Mouse (Mus musculus) kidney, adult 8-10 months (tissue): ENCODE results near the gene Tmem199.

Experiments used
- DNase-seq, 2 experiments: peaks; one replicate each; pipeline ENCODE4 v3.0.0; 2022

Gene Tmem199

GRCm38 (mm10) chr11:78471326-78472103, 40.5 kb downstream of the Tmem199 start:
- DNase-seq = no peak

- DNase-seq = no peak
Observed at GRCm38 (mm10) chr11:78467932-78468331, 44.0 kb downstream of the Tmem199 start.

GRCm38 (mm10) chr11:78467515-78467914, 44.5 kb downstream of the Tmem199 start:
- no peak for DNase-seq

GRCm38 (mm10) chr11:78466242-78466912, 45.6 kb downstream of the Tmem199 start:
- peak in 1 of 2 experiments; percentile 5 for DNase-seq

GRCm38 (mm10) chr11:78465568-78466180, 46.3 kb downstream of the Tmem199 start, which contains the start of gene Slc46a1:
Gene Slc46a1 (plus strand): TSS chr11:78465697.
- DNase-seq = peak; percentile 86 to 87

GRCm38 (mm10) chr11:78465116-78465515, 46.9 kb downstream of the Tmem199 start:
- DNase-seq = no peak

- no peak for DNase-seq
Observed at GRCm38 (mm10) chr11:78463286-78464036, 48.5 kb downstream of the Tmem199 start.

- no peak for DNase-seq
Observed at GRCm38 (mm10) chr11:78462669-78463068, 49.3 kb downstream of the Tmem199 start.

GRCm38 (mm10) chr11:78461894-78462293, 50.1 kb downstream of the Tmem199 start:
- no peak for DNase-seq

- no peak for DNase-seq
Observed at GRCm38 (mm10) chr11:78458740-78459139, 53.2 kb downstream of the Tmem199 start.
